Mouse (Mus musculus) neural tube, embryonic 12.5 days (tissue): Measurements from ENCODE around the gene Trappc10. TPM values are rescaled to one million over a fixed set of nuclear protein-coding genes. Genes with fewer than 3 reads are reported as not detected.

ENCODE experiments used
- ATAC-seq: fragments of 200-750 bp; cut with Nextera tagmentation; 2 replicates; pipeline ENCODE4 v1.8.0; 2017; ENCODE audit warnings: low read depth, mild to moderate bottlenecking, moderate TSS enrichment, moderate library complexity; ENCODE audit not compliant: low FRiP score
- H3K27ac ChIP-seq: fragments of 300-500 bp; sonication (generic); 2 replicates; pipeline ENCODE4 v1.5.1; 2016
- H3K27me3 ChIP-seq: fragments of 300-500 bp; sonication (generic); replicated peaks from 2 replicates; pipeline ENCODE4 v1.6.1; 2016; ENCODE audit warnings: mild to moderate bottlenecking
- H3K36me3 ChIP-seq: fragments of 300-500 bp; sonication (generic); 2 replicates; pipeline ENCODE4 v1.6.1; 2016; ENCODE audit warnings: mild to moderate bottlenecking
- H3K4me1 ChIP-seq: fragments of 300-500 bp; sonication (generic); 2 replicates; pipeline ENCODE4 v1.6.1; 2016
- H3K4me2 ChIP-seq: fragments of 300-500 bp; sonication (generic); replicated peaks from 2 replicates; pipeline ENCODE4 v1.6.1; 2016; ENCODE audit warnings: mild to moderate bottlenecking
- H3K4me3 ChIP-seq: fragments of 300-500 bp; sonication (generic); 2 replicates; pipeline ENCODE4 v1.5.1; 2016
- H3K9ac ChIP-seq: fragments of 300-500 bp; sonication (generic); 2 replicates; pipeline ENCODE4 v1.6.1; 2016; ENCODE audit warnings: mild to moderate bottlenecking
- H3K9me3 ChIP-seq: fragments of 300-500 bp; sonication (generic); 2 replicates; pipeline ENCODE4 v1.6.1; 2016; ENCODE audit warnings: mild to moderate bottlenecking
- WGBS: fragments of 180-500 bp; shearing (Covaris S2); methylation state at CpG from one replicate; pipeline ENCODE4 v1.1.7; 2016; 5-methylcytosine and 5-hydroxymethylcytosine counted together
- polyA plus RNA-seq: library from polyadenylated mRNA; unstranded; fragments of >200 nt; fragmentation: Nextera tagmentation; extraction: Ambion mirVana; gene quantifications from 2 replicates; pipeline ENCODE4 v1.2.1, GENCODE M21; 2016

Gene Trappc10
- polyA plus RNA-seq, 1 experiment from 2014 or later: 24.9 TPM

- Histone ChIP-seq H3K27ac (no peak overlapping the region), H3K4me2 (no peak overlapping the region), H3K36me3 (no peaks in the 10 kb centered on the region), H3K4me3 (no peak overlapping the region), H3K9ac (no peak overlapping the region), H3K27me3 (no peaks in the 10 kb centered on the region), H3K4me1 (peaks cover 17% of the 10 kb centered on the region), H3K9me3 (no peaks in the 10 kb centered on the region; the same call in 1 of the 2 replicates)
- ATAC-seq: no peak
- WGBS: 82% methylated on average over 4 of the region's 4 CpGs
These were observed 2.3 kb upstream of the Trappc10 start for GRCm38 (mm10) chr10:78246725-78247124.

GRCm38 (mm10) chr10:78245225-78245547, 745 bp upstream of the Trappc10 start:
- 22% methylated on average over 7 of the region's 7 CpGs for WGBS
- no peaks in the 10 kb centered on the region for H3K36me3 ChIP-seq
- H3K4me2 ChIP-seq: peak overlapping the region; percentile 96
- H3K4me3 ChIP-seq: peak overlapping the region; percentile 95
- peak overlapping the region; percentile 78 for H3K9ac ChIP-seq
- peak; percentile 42; the same call in 1 of the 2 replicates for ATAC-seq
- H3K27me3 ChIP-seq: no peaks in the 10 kb centered on the region
- peaks cover 17% of the 10 kb centered on the region for H3K4me1 ChIP-seq
- H3K9me3 ChIP-seq: no peaks in the 10 kb centered on the region
- H3K27ac ChIP-seq: no peak overlapping the region

- Histone ChIP-seq H3K9me3 (no peaks in the 10 kb centered on the region), H3K4me1 (peaks cover 17% of the 10 kb centered on the region), H3K4me3 (peak overlapping the region; percentile 95), H3K27me3 (no peaks in the 10 kb centered on the region), H3K36me3 (no peaks in the 10 kb centered on the region), H3K27ac (no peak overlapping the region), H3K4me2 (peak overlapping the region; percentile 96), H3K9ac (peak overlapping the region; percentile 78)
- ATAC-seq: peak; percentile 67
- under 1% methylated on average over 33 of the region's 33 CpGs for WGBS
These were observed 393 bp downstream of the Trappc10 start for GRCm38 (mm10) chr10:78244058-78244437.

- Histone ChIP-seq H3K9ac (no peak overlapping the region), H3K4me3 (no peak overlapping the region), H3K4me1 (peaks cover 13% of the 10 kb centered on the region), H3K9me3 (no peaks in the 10 kb centered on the region), H3K27ac (no peak overlapping the region), H3K4me2 (no peak overlapping the region), H3K27me3 (no peaks in the 10 kb centered on the region), H3K36me3 (peaks cover 4% of the 10 kb centered on the region; the same call in 1 of the 2 replicates)
- ATAC-seq: no peak
- WGBS: 93% methylated on average over 6 of the region's 6 CpGs
These were observed 5.5 kb downstream of the Trappc10 start for GRCm38 (mm10) chr10:78238926-78239325.

- ATAC-seq: no peak
- no peaks in the 10 kb centered on the region for H3K27me3 ChIP-seq
- H3K4me3 ChIP-seq: no peak overlapping the region
- H3K4me1 ChIP-seq: peaks cover 7% of the 10 kb centered on the region
- H3K9me3 ChIP-seq: no peaks in the 10 kb centered on the region
- 95% methylated on average over 5 of the region's 5 CpGs for WGBS
- no peak overlapping the region for H3K27ac ChIP-seq
- no peak overlapping the region for H3K9ac ChIP-seq
- peaks cover 4% of the 10 kb centered on the region; the same call in 1 of the 2 replicates for H3K36me3 ChIP-seq
- no peak overlapping the region for H3K4me2 ChIP-seq
These were observed 6.1 kb downstream of the Trappc10 start for GRCm38 (mm10) chr10:78238297-78238696.

- Histone ChIP-seq H3K27ac (no peak overlapping the region), H3K9me3 (no peaks in the 10 kb centered on the region), H3K4me1 (peaks cover 2% of the 10 kb centered on the region; the same call in 1 of the 2 replicates), H3K4me2 (no peak overlapping the region), H3K27me3 (no peaks in the 10 kb centered on the region), H3K9ac (no peak overlapping the region), H3K36me3 (peaks cover 4% of the 10 kb centered on the region; the same call in 1 of the 2 replicates), H3K4me3 (no peak overlapping the region)
- ATAC-seq: no peak
- 92% methylated on average over 6 of the region's 6 CpGs for WGBS
These were observed 6.6 kb downstream of the Trappc10 start for GRCm38 (mm10) chr10:78237809-78238208.

- Histone ChIP-seq H3K9me3 (no peaks in the 10 kb centered on the region), H3K4me2 (no peak overlapping the region), H3K36me3 (peaks cover 4% of the 10 kb centered on the region; the same call in 1 of the 2 replicates), H3K27ac (no peak overlapping the region), H3K9ac (no peak overlapping the region), H3K27me3 (no peaks in the 10 kb centered on the region), H3K4me1 (no peaks in the 10 kb centered on the region), H3K4me3 (no peak overlapping the region)
- WGBS: 80% methylated on average over 8 of the region's 8 CpGs
- ATAC-seq: no peak
These were observed 7.4 kb downstream of the Trappc10 start for GRCm38 (mm10) chr10:78236885-78237629.

- Histone ChIP-seq H3K27ac (no peak overlapping the region), H3K4me2 (no peak overlapping the region), H3K36me3 (peaks cover 26% of the 10 kb centered on the region; the same call in 1 of the 2 replicates), H3K9ac (no peak overlapping the region), H3K9me3 (no peaks in the 10 kb centered on the region), H3K27me3 (no peaks in the 10 kb centered on the region), H3K4me1 (no peaks in the 10 kb centered on the region), H3K4me3 (no peak overlapping the region)
- 96% methylated on average over 6 of the region's 6 CpGs for WGBS
- ATAC-seq: no peak
These were observed 10.7 kb downstream of the Trappc10 start for GRCm38 (mm10) chr10:78233756-78234155.

GRCm38 (mm10) chr10:78233161-78233560, 11.3 kb downstream of the Trappc10 start:
- no peak overlapping the region for H3K4me3 ChIP-seq
- H3K36me3 ChIP-seq: peaks cover 26% of the 10 kb centered on the region
- WGBS: 93% methylated on average over 5 of the region's 5 CpGs
- H3K27ac ChIP-seq: no peak overlapping the region
- H3K27me3 ChIP-seq: no peaks in the 10 kb centered on the region
- no peak for ATAC-seq
- H3K4me1 ChIP-seq: no peaks in the 10 kb centered on the region
- no peaks in the 10 kb centered on the region for H3K9me3 ChIP-seq
- H3K9ac ChIP-seq: no peak overlapping the region
- H3K4me2 ChIP-seq: no peak overlapping the region

- WGBS: 94% methylated on average over 4 of the region's 4 CpGs
- Histone ChIP-seq H3K4me3 (no peak overlapping the region), H3K9me3 (no peaks in the 10 kb centered on the region), H3K27me3 (no peaks in the 10 kb centered on the region), H3K9ac (no peak overlapping the region), H3K4me2 (no peak overlapping the region), H3K27ac (no peak overlapping the region), H3K36me3 (peaks cover 31% of the 10 kb centered on the region), H3K4me1 (no peaks in the 10 kb centered on the region)
- no peak for ATAC-seq
These were observed 12.0 kb downstream of the Trappc10 start for GRCm38 (mm10) chr10:78232301-78232980.

GRCm38 (mm10) chr10:78228560-78228928, 15.9 kb downstream of the Trappc10 start:
- Histone ChIP-seq H3K36me3 (peaks cover 42% of the 10 kb centered on the region), H3K9ac (no peak overlapping the region), H3K9me3 (no peaks in the 10 kb centered on the region), H3K27me3 (no peaks in the 10 kb centered on the region), H3K4me1 (no peaks in the 10 kb centered on the region), H3K4me2 (no peak overlapping the region), H3K27ac (no peak overlapping the region), H3K4me3 (no peak overlapping the region)
- WGBS: 91% methylated on average over 5 of the region's 5 CpGs
- ATAC-seq: no peak

- H3K4me2 ChIP-seq: no peak overlapping the region
- no peak overlapping the region for H3K4me3 ChIP-seq
- 92% methylated on average over 8 of the region's 8 CpGs for WGBS
- H3K9me3 ChIP-seq: no peaks in the 10 kb centered on the region
- ATAC-seq: no peak
- H3K27me3 ChIP-seq: no peaks in the 10 kb centered on the region
- no peak overlapping the region for H3K9ac ChIP-seq
- H3K4me1 ChIP-seq: no peaks in the 10 kb centered on the region
- H3K27ac ChIP-seq: no peak overlapping the region
- peaks cover 42% of the 10 kb centered on the region for H3K36me3 ChIP-seq
These were observed 16.4 kb downstream of the Trappc10 start for GRCm38 (mm10) chr10:78227875-78228559.
